Mouse (Mus musculus) kidney, postnatal 0 days (tissue): ENCODE results near the gene Gpc6. TPM values are rescaled to one million over a fixed set of nuclear protein-coding genes. Genes with fewer than 3 reads are reported as not detected.

Source experiments
- ATAC-seq: fragments of 200-750 bp; cut with Nextera tagmentation; replicated peaks from 2 replicates; pipeline ENCODE4 v1.8.0; 2017; ENCODE audit warnings: low read depth, moderate number of reproducible peaks, moderate TSS enrichment, moderate library complexity; ENCODE audit not compliant: low FRiP score
- DNase-seq: peaks from one replicate; pipeline ENCODE4 v3.0.0-alpha.2; 2016; ENCODE audit warnings: low spot score
- H3K27ac ChIP-seq: fragments of 300-500 bp; sonication (generic); 2 replicates; pipeline ENCODE4 v1.5.1; 2014; ENCODE audit warnings: mild to moderate bottlenecking
- H3K27me3 ChIP-seq: fragments of 300-500 bp; sonication (generic); 2 replicates; pipeline ENCODE4 v1.6.1; 2014; ENCODE audit warnings: low read length, mixed read lengths; ENCODE audit not compliant: insufficient read depth
- H3K36me3 ChIP-seq: fragments of 300-500 bp; sonication (generic); 2 replicates; pipeline ENCODE4 v1.6.1; 2014; ENCODE audit warnings: low read length, mixed read lengths; ENCODE audit not compliant: insufficient read depth
- H3K4me1 ChIP-seq: fragments of 300-500 bp; sonication (generic); replicated peaks from 2 replicates; pipeline ENCODE4 v1.6.1; 2014; ENCODE audit warnings: antibody characterized with exemption, low read length, mixed read lengths; ENCODE audit not compliant: insufficient read depth
- H3K4me2 ChIP-seq: fragments of 300-500 bp; sonication (generic); 2 replicates; pipeline ENCODE4 v1.6.1; 2014; ENCODE audit warnings: mild to moderate bottlenecking, low read length, moderate library complexity, mixed read lengths
- H3K4me3 ChIP-seq: fragments of 300-500 bp; sonication (generic); replicated peaks from 2 replicates; pipeline ENCODE4 v1.5.1; 2014; ENCODE audit warnings: low read depth, low read length
- H3K9ac ChIP-seq: fragments of 300-500 bp; sonication (generic); 2 replicates; pipeline ENCODE4 v1.6.1; 2014; ENCODE audit warnings: low read depth, low read length
- H3K9me3 ChIP-seq: fragments of 300-500 bp; sonication (generic); replicated peaks from 2 replicates; pipeline ENCODE4 v1.6.1; 2016; ENCODE audit warnings: low read length, inconsistent platforms, mixed read lengths
- CTCF ChIP-seq: IDR thresholded peaks from 2 replicates; pipeline ENCODE4 v1.5.1; 2016; ENCODE audit warnings: antibody characterized with exemption, low read depth, mild to moderate bottlenecking, moderate library complexity
- WGBS: fragments of 180-500 bp; shearing (Covaris S2); extraction: QIAGEN DNeasy Blood & Tissue Kit; methylation state at CpG from one replicate; pipeline ENCODE4 v1.1.7; 2014; 5-methylcytosine and 5-hydroxymethylcytosine counted together
- polyA plus RNA-seq: library from polyadenylated mRNA; unstranded; fragments of >200 nt; fragmentation: Nextera tagmentation; extraction: Ambion mirVana; gene quantifications from 2 replicates; pipeline ENCODE4 v1.2.1, GENCODE M21; 2015

Gpc6 gene
- polyA plus RNA-seq, 1 experiment from 2014 or later: 46.4 TPM

GRCm38 (mm10) chr14:117641853-117642252 lies 716.7 kb downstream of the Gpc6 start:
- no peak for TF ChIP-seq CTCF
- DNase-seq (no peak), ATAC-seq (no peak)
- 70% methylated on average over 2 of the region's 2 CpGs for WGBS
- no peaks in the 10 kb centered on the region for H3K27me3 ChIP-seq
- H3K4me1 ChIP-seq: no peaks in the 10 kb centered on the region
- no peaks in the 10 kb centered on the region for H3K36me3 ChIP-seq
- no peak overlapping the region for H3K27ac ChIP-seq
- H3K9ac ChIP-seq: no peak overlapping the region
- no peak overlapping the region for H3K4me3 ChIP-seq
- H3K9me3 ChIP-seq: no peaks in the 10 kb centered on the region
- no peak overlapping the region for H3K4me2 ChIP-seq

GRCm38 (mm10) chr14:117643069-117643468 lies 718.0 kb downstream of the Gpc6 start:
- DNase-seq: no peak
- H3K27ac ChIP-seq: no peak overlapping the region
- no peak overlapping the region for H3K9ac ChIP-seq
- H3K36me3 ChIP-seq: no peaks in the 10 kb centered on the region
- H3K9me3 ChIP-seq: no peaks in the 10 kb centered on the region
- H3K4me2 ChIP-seq: no peak overlapping the region
- H3K27me3 ChIP-seq: no peaks in the 10 kb centered on the region
- no peak overlapping the region for H3K4me3 ChIP-seq
- WGBS: 69% methylated on average over 1 of the region's 1 CpGs
- H3K4me1 ChIP-seq: no peaks in the 10 kb centered on the region
- no peak for ATAC-seq
- TF ChIP-seq CTCF: no peak

GRCm38 (mm10) chr14:117648199-117648960 lies 723.3 kb downstream of the Gpc6 start:
- DNase-seq (no peak), ATAC-seq (no peak)
- no peaks in the 10 kb centered on the region for H3K36me3 ChIP-seq
- 0 out of 2 replicates have a peak, but pooled peaks cover 3% of the 10 kb centered on the region for H3K4me1 ChIP-seq
- H3K9ac ChIP-seq: no peak overlapping the region
- no peak for TF ChIP-seq CTCF
- no peak overlapping the region for H3K4me2 ChIP-seq
- no peaks in the 10 kb centered on the region for H3K27me3 ChIP-seq
- H3K27ac ChIP-seq: no peak overlapping the region
- 79% methylated on average over 9 of the region's 9 CpGs for WGBS
- H3K4me3 ChIP-seq: no peak overlapping the region
- H3K9me3 ChIP-seq: no peaks in the 10 kb centered on the region

GRCm38 (mm10) chr14:117650141-117650540 lies 725.0 kb downstream of the Gpc6 start:
- Histone ChIP-seq H3K27me3 (no peaks in the 10 kb centered on the region), H3K36me3 (no peaks in the 10 kb centered on the region), H3K9me3 (no peaks in the 10 kb centered on the region), H3K27ac (no peak overlapping the region), H3K4me1 (0 out of 2 replicates have a peak, but pooled peaks cover 3% of the 10 kb centered on the region), H3K9ac (no peak overlapping the region), H3K4me3 (no peak overlapping the region), H3K4me2 (no peak overlapping the region)
- ATAC-seq (peak; percentile 29; the same call in 1 of the 2 replicates), DNase-seq (no peak)
- WGBS: 77% methylated on average over 4 of the region's 4 CpGs
- no peak for TF ChIP-seq CTCF

- peak; percentile 59 for DNase-seq
Observed at GRCm38 (mm10) chr14:117651271-117651670, 726.2 kb downstream of the Gpc6 start.

GRCm38 (mm10) chr14:117651938-117652337 lies 726.8 kb downstream of the Gpc6 start:
- no peak for ATAC-seq
- 59% methylated on average over 2 of the region's 2 CpGs for WGBS

More at GRCm38 (mm10) chr14:117651271-117651670, 726.2 kb downstream of the Gpc6 start:
- H3K4me2 ChIP-seq: no peak overlapping the region
- no peak for TF ChIP-seq CTCF
- H3K4me3 ChIP-seq: no peak overlapping the region
- 0 out of 2 replicates have a peak overlapping the region, but pooled peaks have one; percentile 13 for H3K27ac ChIP-seq
- no peaks in the 10 kb centered on the region for H3K27me3 ChIP-seq
- H3K9me3 ChIP-seq: no peaks in the 10 kb centered on the region
- no peak for ATAC-seq
- H3K36me3 ChIP-seq: no peaks in the 10 kb centered on the region
- 0 out of 2 replicates have a peak, but pooled peaks cover 3% of the 10 kb centered on the region for H3K4me1 ChIP-seq
- 63% methylated on average over 4 of the region's 4 CpGs for WGBS
- H3K9ac ChIP-seq: no peak overlapping the region

More at GRCm38 (mm10) chr14:117651938-117652337, 726.8 kb downstream of the Gpc6 start:
- no peaks in the 10 kb centered on the region for H3K27me3 ChIP-seq
- DNase-seq: no peak
- no peak for TF ChIP-seq CTCF
- H3K9ac ChIP-seq: no peak overlapping the region
- H3K36me3 ChIP-seq: no peaks in the 10 kb centered on the region
- peak overlapping the region; percentile 13; the same call in 1 of the 2 replicates for H3K27ac ChIP-seq
- H3K4me1 ChIP-seq: 0 out of 2 replicates have a peak, but pooled peaks cover 3% of the 10 kb centered on the region
- H3K9me3 ChIP-seq: no peaks in the 10 kb centered on the region
- H3K4me3 ChIP-seq: no peak overlapping the region
- no peak overlapping the region for H3K4me2 ChIP-seq
